Mouse (Mus musculus) liver, postnatal 0 days (tissue): ENCODE measurements at regions not wholly inside any gene's neighbourhood (a gene's known extent, or its start where the extent isn't known, plus 50 kb on each side); places are given as distances from the start of the nearest gene placed in this dataset.

Source experiments
- CTCF ChIP-seq: sonication (generic); IDR thresholded peaks from 2 replicates; pipeline ENCODE4 v1.5.1; 2016; ENCODE audit warnings: antibody characterized with exemption, low read depth
- EP300 ChIP-seq: IDR thresholded peaks from 2 replicates; pipeline ENCODE4 v1.6.1; 2016; ENCODE audit warnings: antibody characterized with exemption, low read depth, mild to moderate bottlenecking

DNA sequence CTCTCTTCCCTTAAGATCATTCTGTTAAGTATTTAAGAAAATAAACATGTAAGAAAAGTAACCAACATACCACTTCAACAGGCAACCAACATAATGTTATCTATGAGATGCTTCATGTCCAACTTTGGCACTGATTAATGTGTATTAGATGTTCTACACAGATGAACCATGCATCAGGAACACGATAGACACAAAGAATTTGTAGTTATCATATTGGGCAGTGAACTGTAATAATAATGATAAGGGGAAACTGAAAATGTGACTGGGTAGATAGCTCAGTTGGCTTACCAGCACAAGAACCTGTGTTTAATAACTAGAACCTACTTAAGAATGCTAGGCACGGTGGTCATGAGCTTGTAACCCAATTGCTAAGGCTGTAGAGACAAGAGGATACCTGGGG, 107.0 kb upstream of the Gpr139 start:
- TF ChIP-seq CTCF (no peak), EP300 (no peak)
